Mouse (Mus musculus): ENCODE measurements around the gene Rplp2. TPM values are rescaled to one million over a fixed set of nuclear protein-coding genes. Genes with fewer than 3 reads are reported as not detected.

Gene Rplp2
- polyA plus RNA-seq, 1 experiment from 2014 or later, result 1,319 TPM

- no peak for DNase-seq (ENCODE audit: low spot score)
- no peak for ATAC-seq (ENCODE audit: insufficient number of reproducible peaks, low FRiP score, low TSS enrichment, low read depth)
- Histone ChIP-seq H3K4me2 (ENCODE audit: low read depth, severe bottlenecking) (peak overlapping the region; percentile 71), H3K27me3 (ENCODE audit: control insufficient read depth, insufficient read depth, low read length) (no peaks in the 10 kb centered on the region), H3K36me3 (ENCODE audit: control insufficient read depth, insufficient read depth, low read length) (peaks cover 4% of the 10 kb centered on the region), H3K9me3 (ENCODE audit: control insufficient read depth, low read length) (no peaks in the 10 kb centered on the region), H3K4me3 (ENCODE audit: low read depth, low read length) (peak overlapping the region; percentile 39), H3K4me1 (ENCODE audit: control insufficient read depth, insufficient read depth, low read length) (peaks cover 14% of the 10 kb centered on the region), H3K9ac (ENCODE audit: low read length) (peak overlapping the region; percentile 44), H3K27ac (replicated peaks; ENCODE audit: low read depth, low read length) (no peak overlapping the region)
- 77% methylated on average over 15 of the region's 15 CpGs for WGBS
These were observed 13.4 kb upstream of the Rplp2 start for GRCm38 (mm10) chr7:141433517-141434400.

- Histone ChIP-seq H3K9me3 (ENCODE audit: control insufficient read depth, low read length) (no peaks in the 10 kb centered on the region), H3K4me1 (ENCODE audit: control insufficient read depth, insufficient read depth, low read length) (peaks cover 10% of the 10 kb centered on the region), H3K4me3 (ENCODE audit: low read depth, low read length) (peak overlapping the region; percentile 39), H3K36me3 (ENCODE audit: control insufficient read depth, insufficient read depth, low read length) (peaks cover 7% of the 10 kb centered on the region), H3K27me3 (ENCODE audit: control insufficient read depth, insufficient read depth, low read length) (no peaks in the 10 kb centered on the region), H3K4me2 (ENCODE audit: low read depth, severe bottlenecking) (peak overlapping the region; percentile 71), H3K9ac (ENCODE audit: low read length) (peak overlapping the region; percentile 44), H3K27ac (replicated peaks; ENCODE audit: low read depth, low read length) (no peak overlapping the region)
- no peak for ATAC-seq (ENCODE audit: insufficient number of reproducible peaks, low FRiP score, low TSS enrichment, low read depth)
- peak; percentile 67 for DNase-seq (ENCODE audit: low spot score)
- WGBS, result 15% methylated on average over 8 of the region's 8 CpGs
These were observed 12.7 kb upstream of the Rplp2 start for GRCm38 (mm10) chr7:141434464-141434863.

GRCm38 (mm10) chr7:141435129-141435855, 11.9 kb upstream of the Rplp2 start:
- Histone ChIP-seq H3K27me3 (ENCODE audit: control insufficient read depth, insufficient read depth, low read length) (no peaks in the 10 kb centered on the region), H3K4me3 (ENCODE audit: low read depth, low read length) (peak overlapping the region; percentile 39), H3K4me1 (ENCODE audit: control insufficient read depth, insufficient read depth, low read length) (peaks cover 10% of the 10 kb centered on the region), H3K9ac (ENCODE audit: low read length) (0 out of 2 replicates have a peak overlapping the region, but pooled peaks have one; percentile 8), H3K9me3 (ENCODE audit: control insufficient read depth, low read length) (no peaks in the 10 kb centered on the region), H3K4me2 (ENCODE audit: low read depth, severe bottlenecking) (peak overlapping the region; percentile 71), H3K27ac (replicated peaks; ENCODE audit: low read depth, low read length) (no peak overlapping the region), H3K36me3 (ENCODE audit: control insufficient read depth, insufficient read depth, low read length) (peaks cover 13% of the 10 kb centered on the region)
- WGBS, result 4% methylated on average over 16 of the region's 17 CpGs
- DNase-seq (ENCODE audit: low spot score), result peak; percentile 49
- no peak for ATAC-seq (ENCODE audit: insufficient number of reproducible peaks, low FRiP score, low TSS enrichment, low read depth)

GRCm38 (mm10) chr7:141435856-141436522, 11.2 kb upstream of the Rplp2 start:
- WGBS, result 77% methylated on average over 9 of the region's 9 CpGs
- H3K4me1 ChIP-seq (ENCODE audit: control insufficient read depth, insufficient read depth, low read length), result peaks cover 10% of the 10 kb centered on the region
- H3K27me3 ChIP-seq (ENCODE audit: control insufficient read depth, insufficient read depth, low read length), result no peaks in the 10 kb centered on the region
- H3K27ac ChIP-seq (replicated peaks; ENCODE audit: low read depth, low read length), result no peak overlapping the region
- no peak overlapping the region; the same call in 1 of the 2 replicates for H3K4me2 ChIP-seq (ENCODE audit: low read depth, severe bottlenecking)
- DNase-seq (ENCODE audit: low spot score), result no peak
- ATAC-seq (ENCODE audit: insufficient number of reproducible peaks, low FRiP score, low TSS enrichment, low read depth), result no peak
- 0 out of 2 replicates have a peak overlapping the region, but pooled peaks have one; percentile 43 for H3K4me3 ChIP-seq (ENCODE audit: low read depth, low read length)
- no peak overlapping the region for H3K9ac ChIP-seq (ENCODE audit: low read length)
- H3K9me3 ChIP-seq (ENCODE audit: control insufficient read depth, low read length), result no peaks in the 10 kb centered on the region
- H3K36me3 ChIP-seq (ENCODE audit: control insufficient read depth, insufficient read depth, low read length), result peaks cover 16% of the 10 kb centered on the region

GRCm38 (mm10) chr7:141436523-141436892, 10.7 kb upstream of the Rplp2 start:
- DNase-seq (ENCODE audit: low spot score) (no peak), ATAC-seq (ENCODE audit: insufficient number of reproducible peaks, low FRiP score, low TSS enrichment, low read depth) (no peak)
- Histone ChIP-seq H3K36me3 (ENCODE audit: control insufficient read depth, insufficient read depth, low read length) (peaks cover 16% of the 10 kb centered on the region), H3K4me1 (ENCODE audit: control insufficient read depth, insufficient read depth, low read length) (peaks cover 11% of the 10 kb centered on the region), H3K9ac (ENCODE audit: low read length) (no peak overlapping the region), H3K27me3 (ENCODE audit: control insufficient read depth, insufficient read depth, low read length) (no peaks in the 10 kb centered on the region), H3K9me3 (ENCODE audit: control insufficient read depth, low read length) (no peaks in the 10 kb centered on the region), H3K4me2 (ENCODE audit: low read depth, severe bottlenecking) (peak overlapping the region; percentile 88), H3K4me3 (ENCODE audit: low read depth, low read length) (peak overlapping the region; percentile 43), H3K27ac (replicated peaks; ENCODE audit: low read depth, low read length) (no peak overlapping the region)
- 71% methylated on average over 2 of the region's 2 CpGs for WGBS

GRCm38 (mm10) chr7:141437178-141438120, 9.7 kb upstream of the Rplp2 start, which contains the start of gene Slc25a22:
Gene Slc25a22, minus strand, starts transcription at chr7:141437892.
- ATAC-seq (ENCODE audit: insufficient number of reproducible peaks, low FRiP score, low TSS enrichment, low read depth) (peak; percentile 48), DNase-seq (ENCODE audit: low spot score) (peak; percentile 90)
- no peaks in the 10 kb centered on the region for H3K9me3 ChIP-seq (ENCODE audit: control insufficient read depth, low read length)
- peak within 1 kb of the TSS; percentile 88 for H3K4me2 ChIP-seq (ENCODE audit: low read depth, severe bottlenecking)
- H3K4me1 ChIP-seq (ENCODE audit: control insufficient read depth, insufficient read depth, low read length), result peaks cover 18% of the 10 kb centered on the region
- H3K27me3 ChIP-seq (ENCODE audit: control insufficient read depth, insufficient read depth, low read length), result no peaks in the 10 kb centered on the region
- WGBS, result 6% methylated on average over 53 of the region's 53 CpGs
- peak within 1 kb of the TSS; percentile 72 for H3K9ac ChIP-seq (ENCODE audit: low read length)
- H3K36me3 ChIP-seq (ENCODE audit: control insufficient read depth, insufficient read depth, low read length), result peaks cover 20% of the 10 kb centered on the region
- H3K4me3 ChIP-seq (ENCODE audit: low read depth, low read length), result peak within 1 kb of the TSS; percentile 43
- H3K27ac ChIP-seq (replicated peaks; ENCODE audit: low read depth, low read length), result no peak within 1 kb of the TSS

- Histone ChIP-seq H3K4me3 (ENCODE audit: low read depth, low read length) (no peak overlapping the region), H3K4me1 (ENCODE audit: control insufficient read depth, insufficient read depth, low read length) (peaks cover 28% of the 10 kb centered on the region), H3K27ac (replicated peaks; ENCODE audit: low read depth, low read length) (no peak overlapping the region), H3K9me3 (ENCODE audit: control insufficient read depth, low read length) (no peaks in the 10 kb centered on the region), H3K27me3 (ENCODE audit: control insufficient read depth, insufficient read depth, low read length) (no peaks in the 10 kb centered on the region), H3K36me3 (ENCODE audit: control insufficient read depth, insufficient read depth, low read length) (peaks cover 20% of the 10 kb centered on the region), H3K9ac (ENCODE audit: low read length) (no peak overlapping the region), H3K4me2 (ENCODE audit: low read depth, severe bottlenecking) (no peak overlapping the region)
- 94% methylated on average over 12 of the region's 12 CpGs for WGBS
- ATAC-seq (ENCODE audit: insufficient number of reproducible peaks, low FRiP score, low TSS enrichment, low read depth) (no peak), DNase-seq (ENCODE audit: low spot score) (no peak)
These were observed 8.8 kb upstream of the Rplp2 start for GRCm38 (mm10) chr7:141438201-141438968.

All from limb, embryonic 11.5 days (tissue).